Mouse (Mus musculus) intestine, embryonic 16.5 days (tissue): Measurements from ENCODE around the gene Agmo. TPM values are rescaled to one million over a fixed set of nuclear protein-coding genes. Genes with fewer than 3 reads are reported as not detected.

Experiments used
- ATAC-seq: fragments of 200-750 bp; cut with Nextera tagmentation; 2 replicates; pipeline ENCODE4 v1.8.0; 2017; ENCODE audit warnings: moderate TSS enrichment, moderate library complexity
- H3K27ac ChIP-seq: fragments of 300-500 bp; sonication (generic); 2 replicates; pipeline ENCODE4 v1.5.1; 2014; ENCODE audit warnings: mild to moderate bottlenecking, low read length
- H3K27me3 ChIP-seq: fragments of 300-500 bp; sonication (generic); replicated peaks from 2 replicates; pipeline ENCODE4 v1.6.1; 2014; ENCODE audit warnings: low read length, control low read depth, mixed read lengths; ENCODE audit not compliant: control insufficient read depth, insufficient read depth
- H3K36me3 ChIP-seq: fragments of 300-500 bp; sonication (generic); 2 replicates; pipeline ENCODE4 v1.6.1; 2014; ENCODE audit warnings: low read length, control low read depth; ENCODE audit not compliant: control insufficient read depth, insufficient read depth
- H3K4me1 ChIP-seq: fragments of 300-500 bp; sonication (generic); 2 replicates; pipeline ENCODE4 v1.6.1; 2014; ENCODE audit warnings: low read length, control low read depth, mixed read lengths; ENCODE audit not compliant: control insufficient read depth, insufficient read depth
- H3K4me2 ChIP-seq: fragments of 300-500 bp; sonication (generic); 2 replicates; pipeline ENCODE4 v1.6.1; 2014; ENCODE audit warnings: low read depth, low read length, control low read depth
- H3K4me3 ChIP-seq: fragments of 300-500 bp; sonication (generic); 2 replicates; pipeline ENCODE4 v1.5.1; 2014; ENCODE audit warnings: mild to moderate bottlenecking, low read length
- H3K9ac ChIP-seq: fragments of 300-500 bp; sonication (generic); 2 replicates; pipeline ENCODE4 v1.6.1; 2014; ENCODE audit warnings: low read depth, low read length
- H3K9me3 ChIP-seq: fragments of 300-500 bp; sonication (generic); 2 replicates; pipeline ENCODE4 v1.6.1; 2016; ENCODE audit warnings: low read length, control low read depth; ENCODE audit not compliant: control insufficient read depth
- WGBS: fragments of 180-500 bp; shearing (Covaris S2); extraction: QIAGEN DNeasy Blood & Tissue Kit; methylation state at CpG from one replicate; pipeline ENCODE4 v1.1.7; 2014; 5-methylcytosine and 5-hydroxymethylcytosine counted together
- polyA plus RNA-seq: library from polyadenylated mRNA; unstranded; fragments of >200 nt; fragmentation: Nextera tagmentation; extraction: Ambion mirVana; gene quantifications from 2 replicates; pipeline ENCODE4 v1.2.1, GENCODE M21; 2015

The Agmo gene
- polyA plus RNA-seq, 1 experiment from 2014 or later: 5.7 TPM

- Histone ChIP-seq H3K4me2 (no peak overlapping the region), H3K27me3 (no peaks in the 10 kb centered on the region), H3K9me3 (no peaks in the 10 kb centered on the region), H3K4me3 (no peak overlapping the region), H3K36me3 (no peaks in the 10 kb centered on the region), H3K4me1 (no peaks in the 10 kb centered on the region), H3K9ac (no peak overlapping the region), H3K27ac (no peak overlapping the region)
- WGBS: 56% methylated on average over 5 of the region's 5 CpGs
- no peak for ATAC-seq
Measured at GRCm38 (mm10) chr12:37345696-37346095, 104.3 kb downstream of the Agmo start.

DNA sequence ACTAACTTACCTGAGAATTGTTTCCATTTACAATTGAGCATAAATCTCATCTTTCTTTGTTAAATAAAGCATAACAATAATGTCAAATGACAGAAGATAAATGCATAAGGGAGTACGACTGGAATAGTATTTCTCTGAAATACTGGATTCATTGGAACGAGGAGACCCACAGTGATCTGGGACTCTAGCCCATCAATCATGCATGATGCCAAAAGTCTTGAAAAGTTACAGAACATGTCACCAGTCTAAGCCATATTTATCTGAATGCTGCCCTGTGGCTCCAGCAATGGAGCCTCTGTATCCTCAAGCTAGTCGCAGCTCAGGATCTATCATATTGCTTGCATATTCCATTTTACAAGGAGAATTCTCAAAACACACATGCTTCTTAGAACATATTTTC is 150.9 kb downstream of the Agmo start:
- no peak overlapping the region for H3K27ac ChIP-seq
- no peak overlapping the region for H3K9ac ChIP-seq
- no peak for ATAC-seq
- no peak overlapping the region for H3K4me2 ChIP-seq
- no peaks in the 10 kb centered on the region for H3K27me3 ChIP-seq
- no peaks in the 10 kb centered on the region for H3K36me3 ChIP-seq
- no peaks in the 10 kb centered on the region for H3K4me1 ChIP-seq
- WGBS: 71% methylated on average over 3 of the region's 3 CpGs
- no peaks in the 10 kb centered on the region for H3K9me3 ChIP-seq
- H3K4me3 ChIP-seq: no peak overlapping the region

- ATAC-seq: no peak
- Histone ChIP-seq H3K4me1 (no peaks in the 10 kb centered on the region), H3K9ac (no peak overlapping the region), H3K4me2 (no peak overlapping the region), H3K27ac (no peak overlapping the region), H3K27me3 (no peaks in the 10 kb centered on the region), H3K36me3 (no peaks in the 10 kb centered on the region), H3K4me3 (no peak overlapping the region), H3K9me3 (no peaks in the 10 kb centered on the region)
- 91% methylated on average over 6 of the region's 6 CpGs for WGBS
Measured at GRCm38 (mm10) chr12:37402541-37402940, 161.1 kb downstream of the Agmo start.

- ATAC-seq: no peak
- no peaks in the 10 kb centered on the region for H3K36me3 ChIP-seq
- no peak overlapping the region for H3K27ac ChIP-seq
- no peak overlapping the region for H3K4me2 ChIP-seq
- WGBS: 74% methylated on average over 5 of the region's 5 CpGs
- H3K9ac ChIP-seq: no peak overlapping the region
- no peaks in the 10 kb centered on the region for H3K4me1 ChIP-seq
- H3K27me3 ChIP-seq: no peaks in the 10 kb centered on the region
- no peaks in the 10 kb centered on the region for H3K9me3 ChIP-seq
- no peak overlapping the region for H3K4me3 ChIP-seq
Measured at GRCm38 (mm10) chr12:37426350-37426749, 184.9 kb downstream of the Agmo start.

DNA sequence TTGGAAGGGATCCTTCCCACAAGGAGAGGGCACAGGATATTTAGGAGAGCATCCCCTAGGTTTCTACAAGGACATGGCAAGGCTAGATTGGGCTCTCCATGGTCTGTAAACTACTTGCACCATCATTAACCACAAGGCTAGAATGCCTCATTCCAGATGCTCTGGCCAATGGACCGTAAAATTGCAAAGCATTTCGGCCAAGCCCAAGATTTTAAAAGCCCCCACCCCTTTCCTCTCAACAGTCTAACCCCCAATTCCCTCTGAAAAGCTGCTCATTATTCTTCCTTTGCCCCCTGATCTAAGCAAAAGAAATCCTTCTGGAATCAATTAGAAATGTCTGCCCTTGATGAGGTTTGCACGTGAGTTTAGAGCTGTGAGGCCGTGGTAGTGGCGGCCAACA is 185.3 kb downstream of the Agmo start:
- no peak for ATAC-seq
- no peak overlapping the region for H3K9ac ChIP-seq
- 77% methylated on average over 5 of the region's 5 CpGs for WGBS
- H3K27me3 ChIP-seq: no peaks in the 10 kb centered on the region
- H3K4me2 ChIP-seq: no peak overlapping the region
- H3K4me3 ChIP-seq: no peak overlapping the region
- no peaks in the 10 kb centered on the region for H3K36me3 ChIP-seq
- H3K27ac ChIP-seq: no peak overlapping the region
- H3K4me1 ChIP-seq: no peaks in the 10 kb centered on the region
- H3K9me3 ChIP-seq: no peaks in the 10 kb centered on the region

DNA sequence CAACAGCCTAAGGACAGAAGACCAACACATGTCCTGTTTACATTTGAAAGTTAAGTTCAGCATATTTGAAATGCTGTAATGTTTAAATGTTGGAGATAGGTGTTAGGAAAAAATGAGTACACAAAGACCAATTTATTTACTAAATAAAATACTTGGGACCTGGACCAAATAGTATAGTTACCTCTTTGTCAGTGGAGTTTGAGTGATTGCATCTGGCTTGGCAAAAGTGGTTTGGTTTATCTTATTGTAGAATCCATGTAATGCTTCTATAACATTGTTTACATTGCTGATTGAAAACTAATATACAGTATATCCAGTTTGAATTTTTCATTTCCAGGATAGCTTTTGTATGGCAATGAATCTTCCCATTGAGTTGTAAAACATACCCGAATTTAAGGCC is 193.0 kb downstream of the Agmo start:
- Histone ChIP-seq H3K27me3 (no peaks in the 10 kb centered on the region), H3K4me3 (no peak overlapping the region), H3K4me2 (no peak overlapping the region), H3K9me3 (no peaks in the 10 kb centered on the region), H3K9ac (no peak overlapping the region), H3K27ac (no peak overlapping the region), H3K4me1 (no peaks in the 10 kb centered on the region), H3K36me3 (no peaks in the 10 kb centered on the region)
- WGBS: 55% methylated on average over 1 of the region's 1 CpGs
- no peak for ATAC-seq

DNA sequence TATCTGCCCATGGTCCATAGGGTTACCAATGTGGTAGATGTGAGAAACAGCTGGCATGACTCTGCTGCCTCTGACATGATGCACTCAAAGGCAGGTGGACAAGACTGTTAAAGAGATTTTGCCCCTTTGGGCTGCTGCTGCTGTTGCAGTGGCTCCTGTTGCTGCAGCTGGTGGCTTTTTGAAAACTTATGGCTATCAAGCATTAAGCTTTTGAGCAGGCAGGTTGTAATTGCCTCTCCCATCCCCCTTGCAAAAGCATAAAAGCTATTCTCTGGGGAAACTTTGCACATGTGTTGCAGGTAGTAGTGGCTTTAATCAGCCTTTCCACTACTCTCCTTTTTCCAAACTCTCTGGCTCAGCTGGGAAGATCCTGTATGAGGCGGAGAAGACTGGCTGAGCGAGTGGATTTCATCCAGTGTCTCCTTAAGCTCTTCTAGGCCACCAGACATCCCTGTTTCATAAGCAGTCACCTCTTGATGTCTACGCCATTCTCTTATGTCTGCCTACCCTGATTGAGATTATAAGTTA is 201.1 kb downstream of the Agmo start:
- H3K4me2 ChIP-seq: no peak overlapping the region
- H3K27me3 ChIP-seq: no peaks in the 10 kb centered on the region
- no peak overlapping the region for H3K9ac ChIP-seq
- no peak overlapping the region for H3K27ac ChIP-seq
- no peak for ATAC-seq
- no peaks in the 10 kb centered on the region for H3K4me1 ChIP-seq
- H3K4me3 ChIP-seq: no peak overlapping the region
- 86% methylated on average over 3 of the region's 3 CpGs for WGBS
- H3K9me3 ChIP-seq: no peaks in the 10 kb centered on the region
- no peaks in the 10 kb centered on the region for H3K36me3 ChIP-seq

DNA sequence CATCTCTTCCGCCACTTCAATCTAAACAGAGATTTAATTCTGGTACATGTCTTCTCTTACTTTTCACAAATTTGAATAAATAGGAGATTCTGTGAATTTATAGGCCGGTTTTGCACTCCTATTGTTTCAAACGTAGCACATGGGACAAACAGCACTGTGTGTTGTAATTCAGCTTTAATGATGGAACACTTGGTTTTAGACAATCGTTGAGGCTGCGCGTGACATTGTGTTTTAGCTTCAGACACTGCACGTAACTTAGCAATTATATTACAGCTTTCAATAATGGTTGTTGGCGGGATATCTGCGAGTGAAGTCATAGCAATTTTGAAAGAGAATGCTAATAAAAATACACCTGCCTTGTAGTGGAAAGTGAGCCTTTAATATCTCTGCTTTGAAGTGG is 203.8 kb downstream of the Agmo start:
- Histone ChIP-seq H3K4me2 (no peak overlapping the region), H3K27ac (no peak overlapping the region), H3K36me3 (no peaks in the 10 kb centered on the region), H3K4me1 (no peaks in the 10 kb centered on the region), H3K9me3 (no peaks in the 10 kb centered on the region), H3K27me3 (no peaks in the 10 kb centered on the region), H3K4me3 (no peak overlapping the region), H3K9ac (no peak overlapping the region)
- WGBS: 84% methylated on average over 9 of the region's 9 CpGs
- no peak for ATAC-seq

DNA sequence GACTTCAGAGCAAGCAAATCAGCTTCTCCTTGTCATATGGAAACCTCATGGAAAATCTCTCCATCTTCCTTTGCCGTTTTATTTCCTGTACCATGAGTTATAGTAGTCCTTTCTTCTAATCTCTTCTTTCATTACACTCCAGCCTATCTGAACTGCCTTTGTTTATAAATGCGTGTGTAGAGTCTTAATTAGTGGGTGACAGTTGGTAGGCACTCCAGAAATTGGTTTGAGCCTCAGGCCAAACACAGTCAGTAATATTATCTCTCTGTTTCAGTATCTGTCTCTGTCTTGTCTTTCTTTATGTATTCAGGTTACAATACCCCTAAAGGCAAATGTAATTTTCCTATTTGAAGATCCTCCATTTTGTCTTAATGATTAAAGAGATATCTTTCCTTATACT is 208.2 kb downstream of the Agmo start:
- ATAC-seq: no peak
- Histone ChIP-seq H3K36me3 (no peaks in the 10 kb centered on the region), H3K4me2 (no peak overlapping the region), H3K4me3 (no peak overlapping the region), H3K4me1 (no peaks in the 10 kb centered on the region), H3K27ac (no peak overlapping the region), H3K9me3 (no peaks in the 10 kb centered on the region), H3K9ac (no peak overlapping the region), H3K27me3 (no peaks in the 10 kb centered on the region)
- WGBS: 38% methylated on average over 2 of the region's 2 CpGs

GRCm38 (mm10) chr12:37450366-37451156 is 209.1 kb downstream of the Agmo start:
- H3K27me3 ChIP-seq: no peaks in the 10 kb centered on the region
- no peak for ATAC-seq
- no peak overlapping the region for H3K4me3 ChIP-seq
- no peaks in the 10 kb centered on the region for H3K9me3 ChIP-seq
- H3K27ac ChIP-seq: no peak overlapping the region
- H3K4me1 ChIP-seq: no peaks in the 10 kb centered on the region
- no peaks in the 10 kb centered on the region for H3K36me3 ChIP-seq
- H3K4me2 ChIP-seq: no peak overlapping the region
- H3K9ac ChIP-seq: no peak overlapping the region
- 15% methylated on average over 6 of the region's 6 CpGs for WGBS
